Mouse (Mus musculus): Measurements from ENCODE around the gene Usp2. TPM values are rescaled to one million over a fixed set of nuclear protein-coding genes. Genes with fewer than 3 reads are reported as not detected.

Gene Usp2
- polyA plus RNA-seq, 1 experiment from 2014 or later, result 73.5 TPM

- no peak for ATAC-seq (ENCODE audit: insufficient number of reproducible peaks, insufficient read depth, low FRiP score, low read depth)
- H3K36me3 ChIP-seq (ENCODE audit: control insufficient read depth, insufficient read depth, low read length), result no peaks in the 10 kb centered on the region
- WGBS, result 33% methylated on average over 1 of the region's 1 CpGs
Measured at GRCm38 (mm10) chr9:44065177-44065576, 1.6 kb upstream of the Usp2 start.

GRCm38 (mm10) chr9:44067241-44067959 lies 579 bp downstream of the Usp2 start:
- Histone ChIP-seq H3K9ac (ENCODE audit: low read length) (peak overlapping the region; percentile 76), H3K27me3 (ENCODE audit: control insufficient read depth, insufficient read depth, low read length) (no peaks in the 10 kb centered on the region), H3K4me3 (ENCODE audit: control insufficient read depth in 1 of 2, insufficient read depth in 1 of 2, low read depth in 1 of 2, low read length in 2 of 2) (peak overlapping the region; percentile 54 to 85), H3K9me3 (ENCODE audit: control insufficient read depth, low read length) (no peaks in the 10 kb centered on the region), H3K4me2 (ENCODE audit: low read length) (peak overlapping the region; percentile 93), H3K36me3 (ENCODE audit: control insufficient read depth, insufficient read depth, low read length) (no peaks in the 10 kb centered on the region), H3K4me1 (ENCODE audit: control insufficient read depth in 2 of 2, insufficient read depth in 2 of 2, low read length in 2 of 2) (peaks cover 29 to 40% of the 10 kb centered on the region in 2 experiments), H3K27ac (replicated peaks in 1 of 2; ENCODE audit: control insufficient read depth in 1 of 2, insufficient read depth in 1 of 2, low read depth in 2 of 2, low read length in 2 of 2) (peak overlapping the region; percentile 63 to 75)
- peak; percentile 4; the same call in 1 of the 2 replicates for ATAC-seq (ENCODE audit: insufficient number of reproducible peaks, insufficient read depth, low FRiP score, low read depth)
- 2% methylated on average over 15 of the region's 15 CpGs for WGBS

More at GRCm38 (mm10) chr9:44065177-44065576, 1.6 kb upstream of the Usp2 start:
- H3K4me2 ChIP-seq (ENCODE audit: low read length), result no peak overlapping the region
- no peak overlapping the region for H3K9ac ChIP-seq (ENCODE audit: low read length)
- H3K27ac ChIP-seq (replicated peaks in 1 of 2; ENCODE audit: control insufficient read depth in 1 of 2, insufficient read depth in 1 of 2, low read depth in 2 of 2, low read length in 2 of 2), result no peak overlapping the region
- H3K4me1 ChIP-seq (ENCODE audit: control insufficient read depth in 2 of 2, insufficient read depth in 2 of 2, low read length in 2 of 2), result peaks cover 11 to 20% of the 10 kb centered on the region in 2 experiments
- no peak overlapping the region for H3K4me3 ChIP-seq (ENCODE audit: control insufficient read depth in 1 of 2, insufficient read depth in 1 of 2, low read depth in 1 of 2, low read length in 2 of 2)
- no peaks in the 10 kb centered on the region for H3K27me3 ChIP-seq (ENCODE audit: control insufficient read depth, insufficient read depth, low read length)
- no peaks in the 10 kb centered on the region for H3K9me3 ChIP-seq (ENCODE audit: control insufficient read depth, low read length)

GRCm38 (mm10) chr9:44067960-44068330 lies 1.1 kb downstream of the Usp2 start:
- Histone ChIP-seq H3K9ac (ENCODE audit: low read length) (peak overlapping the region; percentile 5; the same call in 1 of the 2 replicates), H3K36me3 (ENCODE audit: control insufficient read depth, insufficient read depth, low read length) (no peaks in the 10 kb centered on the region), H3K27ac (replicated peaks in 1 of 2; ENCODE audit: control insufficient read depth in 1 of 2, insufficient read depth in 1 of 2, low read depth in 2 of 2, low read length in 2 of 2) (peak overlapping the region in 1 of 2 experiments; percentile 47; a peak in 2 of 4 replicates), H3K4me1 (ENCODE audit: control insufficient read depth in 2 of 2, insufficient read depth in 2 of 2, low read length in 2 of 2) (peaks cover 35 to 45% of the 10 kb centered on the region in 2 experiments), H3K9me3 (ENCODE audit: control insufficient read depth, low read length) (no peaks in the 10 kb centered on the region), H3K4me2 (ENCODE audit: low read length) (peak overlapping the region; percentile 93), H3K4me3 (ENCODE audit: control insufficient read depth in 1 of 2, insufficient read depth in 1 of 2, low read depth in 1 of 2, low read length in 2 of 2) (peak overlapping the region; percentile 19 to 54), H3K27me3 (ENCODE audit: control insufficient read depth, insufficient read depth, low read length) (no peaks in the 10 kb centered on the region)
- WGBS, result 47% methylated on average over 6 of the region's 6 CpGs
- ATAC-seq (ENCODE audit: insufficient number of reproducible peaks, insufficient read depth, low FRiP score, low read depth), result no peak

- H3K27ac ChIP-seq (replicated peaks in 1 of 2; ENCODE audit: control insufficient read depth in 1 of 2, insufficient read depth in 1 of 2, low read depth in 2 of 2, low read length in 2 of 2), result peak overlapping the region; percentile 95 to 97
- peak overlapping the region; percentile 47 to 65 for H3K4me3 ChIP-seq (ENCODE audit: control insufficient read depth in 1 of 2, insufficient read depth in 1 of 2, low read depth in 1 of 2, low read length in 2 of 2)
- H3K4me1 ChIP-seq (ENCODE audit: control insufficient read depth in 2 of 2, insufficient read depth in 2 of 2, low read length in 2 of 2), result peaks cover 38 to 53% of the 10 kb centered on the region in 2 experiments
- 4% methylated on average over 7 of the region's 7 CpGs for WGBS
- no peak for ATAC-seq (ENCODE audit: insufficient number of reproducible peaks, insufficient read depth, low FRiP score, low read depth)
- H3K9me3 ChIP-seq (ENCODE audit: control insufficient read depth, low read length), result no peaks in the 10 kb centered on the region
- peak overlapping the region; percentile 77 for H3K4me2 ChIP-seq (ENCODE audit: low read length)
- H3K27me3 ChIP-seq (ENCODE audit: control insufficient read depth, insufficient read depth, low read length), result no peaks in the 10 kb centered on the region
- H3K36me3 ChIP-seq (ENCODE audit: control insufficient read depth, insufficient read depth, low read length), result no peaks in the 10 kb centered on the region
- peak overlapping the region; percentile 81 for H3K9ac ChIP-seq (ENCODE audit: low read length)
Measured at GRCm38 (mm10) chr9:44069252-44069651, 2.4 kb downstream of the Usp2 start.

- Histone ChIP-seq H3K4me2 (ENCODE audit: low read length) (peak overlapping the region; percentile 77), H3K4me1 (ENCODE audit: control insufficient read depth in 2 of 2, insufficient read depth in 2 of 2, low read length in 2 of 2) (peaks cover 38 to 53% of the 10 kb centered on the region in 2 experiments), H3K27ac (replicated peaks in 1 of 2; ENCODE audit: control insufficient read depth in 1 of 2, insufficient read depth in 1 of 2, low read depth in 2 of 2, low read length in 2 of 2) (peak overlapping the region; percentile 95 to 97), H3K9me3 (ENCODE audit: control insufficient read depth, low read length) (no peaks in the 10 kb centered on the region), H3K27me3 (ENCODE audit: control insufficient read depth, insufficient read depth, low read length) (no peaks in the 10 kb centered on the region), H3K9ac (ENCODE audit: low read length) (peak overlapping the region; percentile 81), H3K36me3 (ENCODE audit: control insufficient read depth, insufficient read depth, low read length) (no peaks in the 10 kb centered on the region), H3K4me3 (ENCODE audit: control insufficient read depth in 1 of 2, insufficient read depth in 1 of 2, low read depth in 1 of 2, low read length in 2 of 2) (peak overlapping the region; percentile 47 to 65)
- WGBS, result 32% methylated on average over 14 of the region's 14 CpGs
- no peak for ATAC-seq (ENCODE audit: insufficient number of reproducible peaks, insufficient read depth, low FRiP score, low read depth)
Measured at GRCm38 (mm10) chr9:44070113-44070843, 3.5 kb downstream of the Usp2 start.

GRCm38 (mm10) chr9:44070844-44071231 lies 4.0 kb downstream of the Usp2 start:
- peaks cover 5% of the 10 kb centered on the region for H3K36me3 ChIP-seq (ENCODE audit: control insufficient read depth, insufficient read depth, low read length)
- H3K4me2 ChIP-seq (ENCODE audit: low read length), result peak overlapping the region; percentile 77
- H3K4me1 ChIP-seq (ENCODE audit: control insufficient read depth in 2 of 2, insufficient read depth in 2 of 2, low read length in 2 of 2), result peaks cover 38 to 57% of the 10 kb centered on the region in 2 experiments
- H3K27ac ChIP-seq (replicated peaks in 1 of 2; ENCODE audit: control insufficient read depth in 1 of 2, insufficient read depth in 1 of 2, low read depth in 2 of 2, low read length in 2 of 2), result peak overlapping the region in 1 of 2 experiments; percentile 50; a peak in 2 of 4 replicates
- H3K27me3 ChIP-seq (ENCODE audit: control insufficient read depth, insufficient read depth, low read length), result no peaks in the 10 kb centered on the region
- ATAC-seq (ENCODE audit: insufficient number of reproducible peaks, insufficient read depth, low FRiP score, low read depth), result no peak
- H3K9me3 ChIP-seq (ENCODE audit: control insufficient read depth, low read length), result no peaks in the 10 kb centered on the region
- H3K4me3 ChIP-seq (ENCODE audit: control insufficient read depth in 1 of 2, insufficient read depth in 1 of 2, low read depth in 1 of 2, low read length in 2 of 2), result peak overlapping the region; percentile 47 to 65
- WGBS, result 23% methylated on average over 8 of the region's 8 CpGs
- H3K9ac ChIP-seq (ENCODE audit: low read length), result peak overlapping the region; percentile 81

GRCm38 (mm10) chr9:44071914-44072598 lies 5.2 kb downstream of the Usp2 start:
- Histone ChIP-seq H3K27ac (replicated peaks in 1 of 2; ENCODE audit: control insufficient read depth in 1 of 2, insufficient read depth in 1 of 2, low read depth in 2 of 2, low read length in 2 of 2) (peak overlapping the region; percentile 1 to 61; a peak in 3 of 4 replicates), H3K9me3 (ENCODE audit: control insufficient read depth, low read length) (no peaks in the 10 kb centered on the region), H3K9ac (ENCODE audit: low read length) (peak overlapping the region; percentile 53), H3K27me3 (ENCODE audit: control insufficient read depth, insufficient read depth, low read length) (no peaks in the 10 kb centered on the region), H3K36me3 (ENCODE audit: control insufficient read depth, insufficient read depth, low read length) (peaks cover 11% of the 10 kb centered on the region), H3K4me2 (ENCODE audit: low read length) (peak overlapping the region; percentile 77), H3K4me3 (ENCODE audit: control insufficient read depth in 1 of 2, insufficient read depth in 1 of 2, low read depth in 1 of 2, low read length in 2 of 2) (peak overlapping the region in 1 of 2 experiments; percentile 4; a peak in 1 of 4 replicates), H3K4me1 (ENCODE audit: control insufficient read depth in 2 of 2, insufficient read depth in 2 of 2, low read length in 2 of 2) (peaks cover 48 to 69% of the 10 kb centered on the region in 2 experiments)
- 24% methylated on average over 11 of the region's 11 CpGs for WGBS
- ATAC-seq (ENCODE audit: insufficient number of reproducible peaks, insufficient read depth, low FRiP score, low read depth), result no peak

Measured in heart, embryonic 14.5 days (tissue).